Mouse (Mus musculus) ovary, postnatal 14 days (tissue): ENCODE data around the gene Spp1.

ENCODE experiments used
- DNase-seq: peaks from one replicate; pipeline ENCODE4 v3.0.0; 2022; ENCODE audit warnings: low spot score

The Spp1 gene

GRCm38 (mm10) chr5:104434835-104435301 lies at the start of gene Spp1:
TSS of gene Spp1 (plus strand) at chr5:104435118.
- DNase-seq: no peak

GRCm38 (mm10) chr5:104385521-104385920 lies 49.4 kb upstream of the Spp1 start:
- no peak for DNase-seq

GRCm38 (mm10) chr5:104386908-104387307 lies 48.0 kb upstream of the Spp1 start:
- DNase-seq: no peak

DNA sequence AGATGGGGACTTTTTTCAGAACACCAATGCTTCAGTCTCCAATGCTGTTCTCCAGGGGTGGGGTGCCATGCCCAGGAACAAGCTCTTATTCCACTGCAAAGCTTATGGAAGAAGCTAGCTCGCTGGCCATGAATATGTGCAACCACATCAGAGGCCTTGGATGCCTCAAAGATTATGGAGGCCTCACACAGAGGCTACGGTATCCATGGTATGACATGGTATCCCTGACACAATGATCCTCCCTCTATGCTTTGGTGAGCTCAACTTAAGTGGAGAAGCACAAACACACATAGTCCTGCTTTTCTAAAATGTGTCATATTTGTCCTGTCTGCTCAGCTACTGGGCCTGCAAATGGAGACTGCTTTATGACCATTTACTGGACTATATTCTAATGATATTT lies 44.0 kb upstream of the Spp1 start:
- DNase-seq: no peak

GRCm38 (mm10) chr5:104392784-104393183 lies 42.1 kb upstream of the Spp1 start:
- DNase-seq: no peak

DNA sequence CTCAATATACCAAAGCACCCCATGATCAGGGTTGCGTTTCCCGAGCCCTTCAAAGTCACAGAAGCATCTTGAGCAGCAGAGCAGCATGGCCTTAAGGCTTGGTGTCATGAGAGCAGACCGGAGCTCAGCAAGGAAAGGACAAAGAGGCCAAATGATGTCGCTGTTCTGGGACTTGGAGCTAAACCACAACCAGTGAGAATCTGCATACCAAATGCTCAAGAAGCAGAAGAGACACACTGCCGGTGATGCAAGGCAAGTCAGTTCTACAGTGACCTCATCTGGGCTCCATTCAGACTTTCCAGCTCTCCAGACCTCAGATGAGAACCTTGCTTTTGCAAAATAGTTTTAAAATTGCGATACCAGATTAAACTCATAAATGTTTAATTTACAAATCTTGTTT lies 38.6 kb upstream of the Spp1 start:
- DNase-seq: no peak

GRCm38 (mm10) chr5:104398001-104398400 lies 36.9 kb upstream of the Spp1 start:
- no peak for DNase-seq

DNA sequence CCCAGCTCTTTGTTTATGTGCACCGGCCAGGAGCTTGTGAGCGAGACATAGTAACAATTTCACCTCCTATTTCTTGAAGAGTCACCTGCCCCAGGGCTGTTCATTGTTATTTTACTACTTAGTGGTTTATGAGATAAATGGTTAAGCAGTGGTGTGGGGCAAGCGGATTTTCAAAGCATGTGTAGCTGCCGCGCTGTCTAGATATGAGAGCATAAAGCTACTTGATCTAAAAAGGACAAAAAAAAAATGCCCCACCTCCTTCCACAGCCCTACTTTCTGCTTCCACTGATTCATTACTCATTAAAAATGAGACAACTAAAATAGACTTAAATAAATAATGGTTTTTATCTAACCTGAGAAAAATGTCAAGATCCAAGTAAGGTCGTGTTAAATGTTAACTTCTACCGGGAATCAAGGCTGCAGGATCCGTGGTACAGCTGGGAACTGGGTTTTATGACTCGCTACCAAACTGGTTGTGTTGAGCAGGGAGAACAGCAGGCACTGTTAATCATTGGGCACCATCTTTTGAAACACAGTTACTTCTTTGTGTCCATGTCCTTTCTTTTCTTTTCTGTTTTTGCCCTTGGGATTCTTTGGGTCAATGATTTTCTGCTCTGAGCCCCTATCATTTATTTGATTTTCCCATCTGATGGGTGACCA lies 35.5 kb upstream of the Spp1 start:
- DNase-seq: no peak

DNA sequence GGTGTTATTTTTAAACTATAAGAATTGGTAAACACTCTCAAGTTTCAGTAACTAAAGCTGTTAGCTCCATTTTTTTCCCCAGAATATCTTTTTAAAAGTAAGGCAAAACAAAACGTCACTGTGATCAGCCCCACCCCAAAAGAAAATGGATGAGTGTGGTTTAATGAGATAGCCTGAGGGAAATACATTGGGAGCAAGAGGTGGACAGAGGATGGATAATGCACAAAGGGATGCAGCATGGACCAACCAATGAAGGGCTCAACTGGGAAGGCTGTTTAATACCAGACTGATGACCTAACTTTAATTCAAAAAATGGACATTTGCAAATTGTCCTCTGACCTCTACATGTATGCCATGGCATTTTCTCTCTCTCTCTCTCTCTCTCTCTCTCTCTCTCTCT lies 34.9 kb upstream of the Spp1 start:
- no peak for DNase-seq

DNA sequence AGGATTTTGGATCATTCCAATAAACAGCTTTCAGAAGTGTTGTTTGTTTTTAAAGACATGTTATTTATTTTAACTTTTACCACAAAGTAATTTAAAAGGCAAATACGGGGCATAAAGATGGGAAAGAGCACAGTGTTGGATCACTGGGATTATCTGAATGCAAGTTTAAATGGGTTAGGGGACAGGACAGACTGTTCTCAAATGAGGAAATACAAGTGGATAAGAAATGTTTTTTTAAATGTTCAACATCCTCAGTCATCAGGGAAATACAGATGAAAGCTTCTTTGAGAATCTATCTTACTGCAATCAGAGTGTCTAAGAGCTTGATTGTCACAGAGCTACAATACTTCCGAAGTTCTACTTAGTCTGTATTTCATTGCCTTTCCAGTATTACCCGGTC lies 32.3 kb upstream of the Spp1 start:
- no peak for DNase-seq

DNA sequence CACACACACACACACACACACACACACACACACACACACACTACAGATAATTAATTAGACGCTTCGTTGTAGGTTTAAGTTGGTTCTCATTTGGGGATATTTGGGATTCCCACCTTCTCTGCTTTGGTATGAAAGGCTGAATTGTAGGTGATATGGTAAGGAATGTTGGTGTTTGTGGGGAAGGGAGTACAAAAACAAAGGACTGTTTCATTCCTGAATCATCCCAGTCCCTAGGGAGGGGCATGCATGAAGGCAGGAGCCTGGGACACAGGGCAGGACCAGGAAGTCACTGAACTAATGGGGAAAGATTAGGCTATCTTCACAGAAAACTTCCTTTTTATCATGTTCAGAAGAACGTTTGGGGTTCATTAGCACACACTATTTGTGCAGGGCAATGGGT lies 31.6 kb upstream of the Spp1 start:
- no peak for DNase-seq

DNA sequence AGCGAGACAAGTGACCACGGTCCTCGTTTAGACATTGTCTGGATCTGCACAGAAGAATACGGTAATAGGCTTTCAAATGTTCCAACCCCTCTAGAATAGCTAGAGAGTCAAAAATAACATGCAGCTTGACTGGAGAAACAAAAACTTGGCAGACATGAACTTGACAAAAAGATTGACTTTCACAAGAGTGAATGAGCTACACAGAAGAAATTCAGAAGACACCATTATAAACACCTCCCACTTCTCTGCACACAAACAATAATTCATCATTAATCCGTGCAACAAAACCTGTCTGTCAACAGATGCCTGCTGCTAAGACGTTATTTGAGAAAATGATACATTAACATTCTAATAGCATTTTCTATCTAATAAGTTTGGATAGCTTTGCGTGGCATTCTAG lies 30.4 kb upstream of the Spp1 start:
- DNase-seq: no peak

DNA sequence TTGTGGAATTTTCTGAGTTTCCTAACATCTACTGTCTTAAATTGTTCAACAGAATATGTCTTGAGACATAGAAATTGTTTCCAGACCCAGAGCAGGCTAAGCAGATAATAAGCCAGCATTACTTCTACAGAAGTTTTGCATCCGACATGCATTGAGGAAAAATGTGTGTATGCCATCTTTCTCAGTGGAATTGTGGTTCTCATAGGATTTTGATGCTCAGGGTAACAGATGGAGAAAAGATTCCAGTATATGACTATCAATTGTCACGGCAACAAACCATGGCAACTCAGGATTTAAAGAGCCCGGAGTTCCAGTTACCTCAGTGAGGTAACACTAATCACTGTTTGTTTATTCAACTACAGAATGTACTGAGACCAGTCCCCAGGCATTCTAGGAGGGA lies 29.9 kb upstream of the Spp1 start:
- DNase-seq: no peak

GRCm38 (mm10) chr5:104406756-104407155 lies 28.2 kb upstream of the Spp1 start:
- no peak for DNase-seq

DNA sequence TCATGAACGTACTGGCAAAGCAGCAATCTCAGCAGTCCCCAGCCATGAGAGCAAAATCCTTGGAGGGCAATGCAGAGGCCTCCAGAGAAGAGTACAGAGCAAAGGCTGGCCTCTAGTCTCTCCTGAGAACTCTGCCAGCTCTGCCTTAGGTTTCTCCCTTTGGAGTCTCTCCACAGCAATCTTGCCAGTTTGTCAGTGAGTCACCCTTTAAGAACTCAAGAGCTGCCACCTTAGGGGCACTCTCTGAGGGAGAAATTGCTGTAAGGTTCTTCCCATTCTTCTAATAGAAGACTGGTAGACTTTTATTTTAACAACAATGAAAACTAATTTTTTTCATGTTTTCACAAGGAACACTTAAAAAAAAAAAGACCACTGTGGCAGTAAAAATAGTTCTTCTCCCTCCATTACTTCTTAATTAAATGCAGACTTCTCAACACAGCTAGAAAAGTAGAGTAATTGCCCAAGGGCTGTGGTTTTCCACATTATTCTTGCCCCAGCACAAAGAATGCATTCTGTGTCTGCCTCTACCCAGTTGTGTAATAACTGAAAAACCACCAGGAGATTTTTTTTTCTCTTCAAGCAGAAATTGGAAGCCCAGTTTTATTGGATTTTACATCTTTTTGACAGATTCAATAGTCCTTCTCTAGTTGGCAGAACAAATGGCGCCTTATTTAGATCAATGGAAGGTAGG lies 27.2 kb upstream of the Spp1 start:
- no peak for DNase-seq

- no peak for DNase-seq
Measured at GRCm38 (mm10) chr5:104408549-104408948, 26.4 kb upstream of the Spp1 start.

- DNase-seq: no peak
Measured at GRCm38 (mm10) chr5:104415999-104416398, 18.9 kb upstream of the Spp1 start.

GRCm38 (mm10) chr5:104417028-104417427 lies 17.9 kb upstream of the Spp1 start:
- DNase-seq: no peak

DNA sequence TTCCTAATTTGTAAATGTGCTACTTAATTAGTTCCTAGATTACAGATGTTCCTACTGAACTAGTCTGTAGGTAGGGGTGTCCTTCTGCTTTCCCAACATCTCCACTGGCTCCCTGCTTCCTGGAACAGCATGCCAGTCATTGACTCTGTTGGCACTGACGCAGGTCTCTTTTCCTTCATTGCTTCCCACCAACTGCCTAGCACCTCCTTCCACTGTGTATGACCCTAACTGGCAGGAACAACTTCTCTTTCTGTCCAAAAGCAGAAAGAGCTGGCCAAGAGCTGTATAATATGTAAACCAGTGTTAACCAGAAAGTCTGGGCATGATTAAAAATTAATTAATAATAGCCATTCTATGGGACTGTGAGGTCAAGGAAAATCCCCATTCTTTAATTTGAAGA lies 17.2 kb upstream of the Spp1 start:
- no peak for DNase-seq

DNA sequence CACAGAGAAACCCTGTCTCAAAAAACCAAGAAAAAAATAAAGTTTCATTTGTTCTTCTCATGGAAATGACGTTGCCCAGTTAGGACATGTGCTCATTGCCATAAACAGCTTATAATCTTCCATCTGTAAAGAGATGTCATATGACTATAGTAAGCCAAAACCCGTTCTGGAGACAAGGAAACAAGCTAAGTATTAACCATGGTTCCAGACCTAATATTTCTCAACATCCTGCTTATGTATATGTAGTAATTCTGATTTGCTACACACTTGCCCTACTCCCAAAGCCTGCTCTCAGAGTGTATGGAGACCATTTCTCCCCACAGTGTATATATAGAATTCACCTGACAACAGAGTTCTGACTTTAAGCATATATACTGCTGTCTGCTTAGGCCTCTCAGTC lies 12.9 kb upstream of the Spp1 start:
- no peak for DNase-seq

DNA sequence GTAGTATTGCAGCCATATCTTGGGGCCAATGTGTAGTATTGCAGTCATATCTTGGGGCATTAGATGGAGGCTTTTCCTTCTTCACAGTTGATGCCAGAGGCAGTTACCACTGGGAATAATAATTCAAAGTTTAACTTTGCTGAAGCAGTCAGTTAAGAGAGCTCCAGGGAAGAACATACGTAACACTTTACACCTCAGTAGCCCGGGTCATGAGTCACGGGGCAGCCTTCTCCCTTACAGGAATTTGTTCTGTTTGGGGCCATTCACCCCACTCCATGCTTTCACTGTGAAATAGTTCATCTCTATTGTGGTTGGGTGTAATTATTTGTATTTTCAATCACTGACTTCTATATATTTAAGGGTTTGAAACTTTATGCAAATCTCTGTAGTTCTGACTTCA lies 11.1 kb upstream of the Spp1 start:
- DNase-seq: no peak

DNA sequence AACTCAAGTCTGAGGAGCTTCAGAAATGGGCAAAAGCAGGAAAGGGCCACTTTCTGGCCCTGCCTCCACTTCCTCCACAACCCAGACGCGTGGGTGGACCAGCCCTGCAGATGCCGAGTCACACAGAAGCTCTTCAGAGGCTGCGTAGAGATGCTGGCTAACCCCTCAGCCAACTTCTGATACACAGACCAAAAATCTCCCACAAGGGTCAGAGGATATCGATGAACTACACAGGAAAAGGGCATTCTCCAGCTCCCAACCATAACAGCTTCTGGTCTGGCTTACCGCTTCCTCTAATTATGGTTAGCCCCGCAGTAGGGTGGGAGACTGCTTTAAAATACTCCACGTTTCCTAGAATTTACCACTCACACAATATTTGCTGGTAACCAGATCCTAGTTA lies 9.0 kb upstream of the Spp1 start:
- no peak for DNase-seq

GRCm38 (mm10) chr5:104432886-104433285 lies 2.0 kb upstream of the Spp1 start:
- peak; percentile 7 for DNase-seq

- DNase-seq: no peak
Measured at GRCm38 (mm10) chr5:104433968-104434565, 851 bp upstream of the Spp1 start.
